Mouse (Mus musculus): ENCODE measurements around the gene Cog4. TPM values are rescaled to one million over a fixed set of nuclear protein-coding genes. Genes with fewer than 3 reads are reported as not detected.
A peak's percentile ranks its signal among the peaks of the same experiment; 100 is the strongest.

Gene Cog4
- polyA plus RNA-seq (2015; fragmentation: Nextera tagmentation; extraction: Ambion mirVana) = 74.9 and 77.1 TPM in 2 replicates

- Histone ChIP-seq H3K27ac (peak within 1 kb of the TSS; percentile 84), H3K36me3 (replicated peaks) (peaks cover 37% of the 10 kb centered on the region), H3K4me2 (peak within 1 kb of the TSS; percentile 71), H3K4me1 (peaks cover 32% of the 10 kb centered on the region), H3K9ac (peak within 1 kb of the TSS; percentile 88), H3K27me3 (replicated peaks) (no peaks in the 10 kb centered on the region), H3K9me3 (no peaks in the 10 kb centered on the region), H3K4me3 (peak within 1 kb of the TSS; percentile 72)
- peak; percentile 87 for ATAC-seq (replicated peaks)
- under 1% methylated on average over 53 of the region's 53 CpGs for WGBS
Observed at GRCm38 (mm10) chr8:110846405-110847170, at the start of gene Cog4, which contains the start of gene Sf3b3. TSS of gene Cog4 (plus strand) at chr8:110846600. TSS of gene Sf3b3 (minus strand) at chr8:110846787.

- Histone ChIP-seq H3K4me2 (no peak overlapping the region), H3K4me1 (no peaks in the 10 kb centered on the region), H3K27ac (no peak overlapping the region), H3K9me3 (no peaks in the 10 kb centered on the region), H3K9ac (no peak overlapping the region), H3K4me3 (no peak overlapping the region), H3K36me3 (replicated peaks) (no peaks in the 10 kb centered on the region), H3K27me3 (replicated peaks) (no peaks in the 10 kb centered on the region)
- 95% methylated on average over 8 of the region's 8 CpGs for WGBS
- no peak for ATAC-seq (replicated peaks)
Observed at GRCm38 (mm10) chr8:110797086-110797485, 49.3 kb upstream of the Cog4 start.

- no peaks in the 10 kb centered on the region for H3K27me3 ChIP-seq (replicated peaks)
- WGBS = 73% methylated on average over 5 of the region's 5 CpGs
Observed at GRCm38 (mm10) chr8:110802988-110803387, 43.4 kb upstream of the Cog4 start.

GRCm38 (mm10) chr8:110803856-110804255 lies 42.5 kb upstream of the Cog4 start:
- no peaks in the 10 kb centered on the region for H3K9me3 ChIP-seq
- no peaks in the 10 kb centered on the region for H3K27me3 ChIP-seq (replicated peaks)
- no peak overlapping the region for H3K27ac ChIP-seq
- no peak overlapping the region for H3K9ac ChIP-seq
- 0 out of 2 replicates have a peak, but pooled peaks cover under 1% of the 10 kb centered on the region for H3K36me3 ChIP-seq (replicated peaks)
- no peak overlapping the region for H3K4me2 ChIP-seq
- H3K4me3 ChIP-seq = no peak overlapping the region
- WGBS = 90% methylated on average over 9 of the region's 9 CpGs
- no peak for ATAC-seq (replicated peaks)
- no peaks in the 10 kb centered on the region for H3K4me1 ChIP-seq

More at GRCm38 (mm10) chr8:110802988-110803387, 43.4 kb upstream of the Cog4 start:
- Histone ChIP-seq H3K4me3 (no peak overlapping the region), H3K36me3 (replicated peaks) (no peaks in the 10 kb centered on the region), H3K9me3 (no peaks in the 10 kb centered on the region), H3K4me1 (no peaks in the 10 kb centered on the region), H3K4me2 (no peak overlapping the region), H3K9ac (no peak overlapping the region), H3K27ac (no peak overlapping the region)
- ATAC-seq (replicated peaks) = no peak

- Histone ChIP-seq H3K27me3 (replicated peaks) (no peaks in the 10 kb centered on the region), H3K27ac (no peak overlapping the region), H3K4me2 (no peak overlapping the region), H3K9ac (no peak overlapping the region), H3K9me3 (no peaks in the 10 kb centered on the region), H3K4me1 (no peaks in the 10 kb centered on the region), H3K36me3 (replicated peaks) (peaks cover 12% of the 10 kb centered on the region), H3K4me3 (no peak overlapping the region)
- 68% methylated on average over 3 of the region's 3 CpGs for WGBS
- ATAC-seq (replicated peaks) = no peak
Observed at GRCm38 (mm10) chr8:110804825-110805514, 41.4 kb upstream of the Cog4 start.

GRCm38 (mm10) chr8:110805669-110806068 lies 40.7 kb upstream of the Cog4 start, which contains the start of gene Il34:
TSS of gene Il34 (minus strand) at chr8:110805924.
- Histone ChIP-seq H3K27ac (no peak within 1 kb of the TSS), H3K4me2 (no peak within 1 kb of the TSS), H3K4me1 (no peaks in the 10 kb centered on the region), H3K27me3 (replicated peaks) (no peaks in the 10 kb centered on the region), H3K4me3 (no peak within 1 kb of the TSS), H3K36me3 (replicated peaks) (peaks cover 17% of the 10 kb centered on the region), H3K9ac (no peak within 1 kb of the TSS), H3K9me3 (no peaks in the 10 kb centered on the region)
- WGBS = 41% methylated on average over 12 of the region's 12 CpGs
- ATAC-seq (replicated peaks) = no peak

- Histone ChIP-seq H3K27ac (no peak overlapping the region), H3K4me1 (no peaks in the 10 kb centered on the region), H3K4me3 (no peak overlapping the region), H3K27me3 (replicated peaks) (no peaks in the 10 kb centered on the region), H3K36me3 (replicated peaks) (peaks cover 22% of the 10 kb centered on the region), H3K4me2 (no peak overlapping the region), H3K9me3 (no peaks in the 10 kb centered on the region), H3K9ac (no peak overlapping the region)
- ATAC-seq (replicated peaks) = no peak
- 91% methylated on average over 1 of the region's 1 CpGs for WGBS
Observed at GRCm38 (mm10) chr8:110806146-110806545, 40.3 kb upstream of the Cog4 start.

- Histone ChIP-seq H3K4me3 (no peak overlapping the region), H3K9ac (no peak overlapping the region), H3K4me2 (no peak overlapping the region), H3K36me3 (replicated peaks) (peaks cover 48% of the 10 kb centered on the region), H3K9me3 (no peaks in the 10 kb centered on the region), H3K27me3 (replicated peaks) (no peaks in the 10 kb centered on the region), H3K4me1 (no peaks in the 10 kb centered on the region), H3K27ac (no peak overlapping the region)
- no peak for ATAC-seq (replicated peaks)
- 71% methylated on average over 13 of the region's 13 CpGs for WGBS
Observed at GRCm38 (mm10) chr8:110808495-110809472, 37.6 kb upstream of the Cog4 start.

- H3K4me3 ChIP-seq = no peak overlapping the region
- H3K36me3 ChIP-seq (replicated peaks) = peaks cover 58% of the 10 kb centered on the region
- 72% methylated on average over 2 of the region's 2 CpGs for WGBS
- H3K4me1 ChIP-seq = no peaks in the 10 kb centered on the region
- H3K27ac ChIP-seq = no peak overlapping the region
- H3K9ac ChIP-seq = no peak overlapping the region
- no peak overlapping the region for H3K4me2 ChIP-seq
- H3K9me3 ChIP-seq = no peaks in the 10 kb centered on the region
- H3K27me3 ChIP-seq (replicated peaks) = no peaks in the 10 kb centered on the region
- no peak for ATAC-seq (replicated peaks)
Observed at GRCm38 (mm10) chr8:110809831-110810230, 36.6 kb upstream of the Cog4 start.

GRCm38 (mm10) chr8:110810481-110811065 lies 35.8 kb upstream of the Cog4 start:
- no peak for ATAC-seq (replicated peaks)
- no peaks in the 10 kb centered on the region for H3K27me3 ChIP-seq (replicated peaks)
- peaks cover 65% of the 10 kb centered on the region for H3K36me3 ChIP-seq (replicated peaks)
- H3K4me1 ChIP-seq = no peaks in the 10 kb centered on the region
- WGBS = 89% methylated on average over 7 of the region's 7 CpGs
- no peak overlapping the region for H3K4me2 ChIP-seq
- H3K27ac ChIP-seq = no peak overlapping the region
- no peaks in the 10 kb centered on the region for H3K9me3 ChIP-seq
- no peak overlapping the region for H3K4me3 ChIP-seq
- no peak overlapping the region for H3K9ac ChIP-seq

- WGBS = 97% methylated on average over 3 of the region's 3 CpGs
- Histone ChIP-seq H3K27ac (no peak overlapping the region), H3K4me3 (no peak overlapping the region), H3K9me3 (no peaks in the 10 kb centered on the region), H3K4me2 (no peak overlapping the region), H3K9ac (no peak overlapping the region), H3K4me1 (no peaks in the 10 kb centered on the region), H3K36me3 (replicated peaks) (peaks cover 70% of the 10 kb centered on the region), H3K27me3 (replicated peaks) (no peaks in the 10 kb centered on the region)
- ATAC-seq (replicated peaks) = no peak
Observed at GRCm38 (mm10) chr8:110811116-110811515, 35.3 kb upstream of the Cog4 start.

Data from midbrain, embryonic 15.5 days (tissue).